Mouse (Mus musculus) cerebellum, postnatal 36 days (tissue): Measurements from ENCODE around the gene Ccdc125.

Experiments used
- DNase-seq, 2 experiments: peaks; one replicate each; pipeline ENCODE4 v3.0.0; 2021 to 2022; ENCODE audit warnings: mixed read lengths in 2 of 2

Ccdc125 gene

GRCm38 (mm10) chr13:100669291-100670022 is at the start of gene Ccdc125:
Ccdc125 (plus strand) TSS chr13:100669717.
- no peak for DNase-seq

- no peak for DNase-seq
Measured at GRCm38 (mm10) chr13:100622241-100622640, 47.3 kb upstream of the Ccdc125 start.

GRCm38 (mm10) chr13:100634106-100634691 is 35.3 kb upstream of the Ccdc125 start:
- no peak for DNase-seq

GRCm38 (mm10) chr13:100642471-100643209 is 26.9 kb upstream of the Ccdc125 start:
- no peak for DNase-seq

GRCm38 (mm10) chr13:100648223-100648622 is 21.3 kb upstream of the Ccdc125 start:
- no peak for DNase-seq

- DNase-seq, result peak; percentile 97 to 98
Measured at GRCm38 (mm10) chr13:100650550-100651438, 18.7 kb upstream of the Ccdc125 start, which contains the start of the genes Ak6 and Rad17. Ak6 (plus strand) TSS chr13:100650979. Rad17 (minus strand) TSS chr13:100651051.

- no peak for DNase-seq
Measured at GRCm38 (mm10) chr13:100651439-100652186, 17.9 kb upstream of the Ccdc125 start, which contains the start of gene Taf9. Taf9 (plus strand) TSS chr13:100651579.

- DNase-seq, result no peak
Measured at GRCm38 (mm10) chr13:100658091-100658490, 11.4 kb upstream of the Ccdc125 start.

- peak; percentile 55 to 58 for DNase-seq
Measured at GRCm38 (mm10) chr13:100659864-100660456, 9.6 kb upstream of the Ccdc125 start.

GRCm38 (mm10) chr13:100670181-100670741 is 744 bp downstream of the Ccdc125 start:
- DNase-seq, result no peak

GRCm38 (mm10) chr13:100675936-100676635 is 6.6 kb downstream of the Ccdc125 start:
- no peak for DNase-seq

GRCm38 (mm10) chr13:100681615-100682014 is 12.1 kb downstream of the Ccdc125 start:
- no peak for DNase-seq

- DNase-seq, result no peak
Measured at GRCm38 (mm10) chr13:100682837-100683236, 13.3 kb downstream of the Ccdc125 start.

- DNase-seq, result no peak
Measured at GRCm38 (mm10) chr13:100684355-100684754, 14.8 kb downstream of the Ccdc125 start.

GRCm38 (mm10) chr13:100687513-100687912 is 18.0 kb downstream of the Ccdc125 start:
- DNase-seq, result no peak

- no peak for DNase-seq
Measured at GRCm38 (mm10) chr13:100697541-100697940, 28.0 kb downstream of the Ccdc125 start.

- DNase-seq, result no peak
Measured at GRCm38 (mm10) chr13:100698866-100699265, 29.3 kb downstream of the Ccdc125 start.

GRCm38 (mm10) chr13:100703468-100703867 is 34.0 kb downstream of the Ccdc125 start:
- DNase-seq, result no peak

GRCm38 (mm10) chr13:100706206-100706605 is 36.7 kb downstream of the Ccdc125 start:
- DNase-seq, result no peak

- DNase-seq, result no peak
Measured at GRCm38 (mm10) chr13:100715467-100715866, 46.0 kb downstream of the Ccdc125 start.
